Mouse (Mus musculus) 416B (cell line): ENCODE results near the gene Fam118b.

Experiments
- DNase-seq: peaks from one replicate; pipeline ENCODE4 v3.0.0; 2011; ENCODE audit warnings: low read depth

Fam118b gene

DNA sequence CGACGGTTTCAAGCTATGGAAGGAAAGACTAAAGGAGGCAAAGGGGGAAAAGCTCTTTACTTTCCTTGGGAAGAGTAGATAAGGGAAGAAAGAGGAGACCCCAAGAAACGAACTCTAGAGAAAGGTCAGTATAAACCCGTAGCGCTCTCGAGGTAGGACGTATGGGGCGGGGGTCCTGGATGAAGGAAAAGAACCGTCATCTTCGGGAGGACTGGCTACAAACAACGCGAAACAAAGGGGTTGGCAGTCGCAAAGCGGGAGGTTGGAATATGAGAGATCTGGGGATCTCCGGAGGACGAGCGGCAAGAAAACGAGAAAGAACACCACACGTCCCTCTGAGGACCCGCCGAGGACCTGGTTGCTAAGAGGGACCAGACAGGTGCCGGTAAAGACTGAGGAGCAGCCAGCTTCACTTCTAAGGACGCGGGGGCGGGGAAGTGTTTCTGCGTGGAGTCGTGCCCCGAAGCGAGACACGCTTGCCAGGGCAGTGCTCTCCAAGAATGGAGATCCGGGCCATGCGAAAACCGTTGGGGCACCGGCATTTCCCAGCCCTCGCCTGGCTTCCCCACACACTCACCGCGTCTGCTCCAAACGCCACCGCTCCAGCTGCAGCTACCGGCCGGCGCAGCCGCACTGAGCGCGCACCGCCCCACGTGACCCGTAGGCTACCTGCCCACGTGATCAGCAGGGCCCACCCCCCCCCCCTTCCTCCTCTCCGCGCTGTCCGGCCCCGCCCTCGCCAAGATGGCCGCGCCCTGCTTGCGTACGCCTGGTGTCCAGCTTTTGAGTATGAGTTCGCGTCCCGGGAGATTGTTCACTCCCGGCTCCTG, at the start of gene Fam118b, which contains the start of gene Rpusd4:
Gene Fam118b, minus strand, starts transcription at position 660 of the 830 bp plus-strand sequence.
Gene Rpusd4, plus strand, starts transcription at position 720 of the 830 bp plus-strand sequence.
- peak; percentile 91 for DNase-seq

- DNase-seq, result no peak
These were observed 49.2 kb upstream of the Fam118b start for GRCm38 (mm10) chr9:35316771-35317211.

GRCm38 (mm10) chr9:35314254-35314653, 46.6 kb upstream of the Fam118b start:
- DNase-seq, result no peak

DNA sequence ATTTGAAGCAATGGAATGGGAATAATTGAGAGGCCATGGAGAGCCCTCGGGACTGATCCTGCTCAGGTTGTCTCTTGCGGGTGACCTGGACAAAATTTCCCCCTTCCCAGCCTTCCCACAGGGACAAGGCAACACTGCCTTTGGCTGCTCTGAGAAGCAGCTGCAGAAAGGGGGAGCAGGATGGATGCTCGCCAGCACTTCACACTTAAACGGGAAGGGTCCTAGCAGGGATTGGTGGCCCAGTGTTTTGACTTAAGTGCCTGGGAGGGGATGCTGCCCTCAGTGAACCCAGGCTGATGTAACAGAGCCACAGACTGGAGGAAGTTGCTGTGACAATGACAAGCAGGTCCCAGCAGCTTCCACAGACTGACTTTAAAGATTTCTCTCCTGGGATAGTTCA, 46.0 kb upstream of the Fam118b start:
- no peak for DNase-seq

- no peak for DNase-seq
These were observed 44.9 kb upstream of the Fam118b start for GRCm38 (mm10) chr9:35312516-35312915.

DNA sequence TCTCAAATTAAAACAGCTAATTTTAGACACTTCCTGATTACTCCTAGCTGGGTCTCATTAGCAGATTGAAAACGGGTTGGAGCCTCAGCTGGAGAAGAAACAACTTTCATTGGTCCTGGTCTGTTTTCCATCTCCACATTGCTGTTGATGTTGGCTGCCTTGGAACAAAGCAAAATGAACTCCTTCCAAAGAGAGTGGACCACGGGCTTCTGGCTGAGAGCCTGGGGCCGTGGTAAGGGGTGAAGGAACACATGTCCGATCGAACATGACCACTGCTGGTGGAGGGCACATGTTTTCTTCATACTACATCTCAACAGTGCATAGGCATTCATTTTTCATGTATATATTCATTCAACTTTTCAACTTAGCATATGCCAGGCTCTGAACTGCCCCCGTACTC, 42.8 kb upstream of the Fam118b start:
- DNase-seq, result no peak

- no peak for DNase-seq
These were observed 39.9 kb upstream of the Fam118b start for GRCm38 (mm10) chr9:35307461-35307860.

DNA sequence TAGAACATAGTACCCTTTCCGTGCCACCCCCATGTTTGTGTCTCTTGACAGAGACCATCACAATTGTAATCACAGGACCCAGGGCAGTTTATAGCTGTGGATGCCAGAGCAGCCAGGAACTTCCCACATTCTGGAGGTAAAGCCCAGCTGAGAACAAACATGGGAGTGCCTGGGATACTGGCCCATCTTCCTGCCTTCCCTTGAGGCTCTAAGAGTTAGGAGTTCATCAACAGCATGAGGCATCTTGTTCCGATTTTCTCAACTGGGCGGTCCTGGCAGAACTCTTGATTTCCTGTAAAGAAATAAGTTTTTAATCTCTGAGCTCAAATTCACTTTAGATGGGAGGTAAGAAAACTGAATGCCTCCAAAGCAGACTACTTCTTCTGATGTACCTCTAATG, 34.6 kb upstream of the Fam118b start:
- no peak for DNase-seq

- no peak for DNase-seq
These were observed 30.2 kb upstream of the Fam118b start for GRCm38 (mm10) chr9:35297791-35298190.

- no peak for DNase-seq
These were observed 25.9 kb upstream of the Fam118b start for GRCm38 (mm10) chr9:35293465-35293864.

GRCm38 (mm10) chr9:35290916-35291315, 23.3 kb upstream of the Fam118b start:
- no peak for DNase-seq

DNA sequence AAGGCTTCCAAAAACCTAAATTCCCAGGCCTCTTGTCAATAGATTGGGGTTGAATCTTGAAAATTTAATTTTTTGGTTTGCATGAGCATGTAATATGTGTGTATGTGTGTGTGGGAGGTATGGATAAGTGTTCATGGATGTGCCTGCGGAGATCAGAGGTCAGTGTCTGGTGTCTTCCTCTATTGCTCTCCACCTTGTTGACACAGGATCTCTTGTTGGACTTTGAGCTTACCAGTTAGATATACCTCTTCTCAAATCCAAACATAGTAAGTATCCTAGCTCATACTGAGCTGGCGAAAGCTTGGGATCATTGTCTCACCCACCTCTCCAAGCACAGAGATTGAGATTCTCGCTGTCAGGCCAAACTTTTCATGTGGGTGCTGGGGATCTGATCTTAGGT, 22.8 kb upstream of the Fam118b start:
- DNase-seq, result no peak

- DNase-seq, result no peak
These were observed 22.4 kb upstream of the Fam118b start for GRCm38 (mm10) chr9:35289992-35290391.

DNA sequence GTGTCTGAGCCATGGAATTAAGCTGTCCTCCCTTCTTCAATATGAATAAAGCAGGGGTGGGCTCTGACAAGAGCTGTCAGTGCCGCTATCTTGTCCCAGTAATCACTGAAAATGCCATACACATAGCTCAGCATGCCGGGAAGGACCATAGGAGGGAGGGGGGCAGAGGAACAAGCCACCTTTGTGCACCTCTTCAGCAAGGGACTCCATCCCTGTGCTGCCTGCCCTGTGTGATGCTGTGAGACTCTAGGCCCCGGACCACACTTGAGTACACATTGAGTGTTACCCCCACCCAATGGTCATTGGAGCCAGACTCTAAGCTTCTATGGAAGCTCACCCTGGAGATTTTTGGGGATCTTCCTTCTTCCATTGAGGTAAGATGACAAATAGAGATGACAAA, 18.7 kb upstream of the Fam118b start:
- DNase-seq, result no peak

- no peak for DNase-seq
These were observed 16.7 kb upstream of the Fam118b start for GRCm38 (mm10) chr9:35284351-35284750.

DNA sequence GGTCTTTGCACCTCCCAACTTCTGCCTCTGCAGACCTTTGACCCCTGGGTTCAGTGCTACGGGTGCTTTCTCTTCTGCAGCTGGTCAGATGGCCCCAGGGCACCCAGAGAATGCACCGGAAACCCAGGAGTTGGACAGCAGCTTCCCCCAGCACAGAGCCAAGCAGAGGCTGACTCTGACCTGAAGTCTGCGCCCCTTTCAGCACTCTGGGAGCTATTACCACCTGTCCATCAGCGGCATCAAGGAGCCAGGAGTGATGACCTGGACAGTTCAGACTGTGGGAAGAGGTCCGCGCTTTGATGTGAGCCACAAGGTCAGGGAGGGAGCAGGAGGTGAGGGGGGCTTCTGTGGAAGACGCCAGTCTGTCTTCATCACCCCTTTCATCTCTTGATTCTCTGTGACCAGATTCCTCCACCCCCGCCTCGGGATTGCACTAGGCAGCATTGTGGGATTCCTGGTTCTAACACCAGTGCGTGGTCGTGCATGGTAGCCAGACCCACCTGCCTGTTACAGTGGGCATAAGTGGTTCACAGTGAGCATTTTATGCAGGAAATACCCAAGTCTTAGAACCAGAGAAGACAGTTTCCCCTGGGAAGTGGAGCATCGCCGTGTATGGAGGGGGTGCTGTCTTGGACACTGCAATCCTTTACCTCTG, 15.9 kb upstream of the Fam118b start:
- DNase-seq, result no peak

DNA sequence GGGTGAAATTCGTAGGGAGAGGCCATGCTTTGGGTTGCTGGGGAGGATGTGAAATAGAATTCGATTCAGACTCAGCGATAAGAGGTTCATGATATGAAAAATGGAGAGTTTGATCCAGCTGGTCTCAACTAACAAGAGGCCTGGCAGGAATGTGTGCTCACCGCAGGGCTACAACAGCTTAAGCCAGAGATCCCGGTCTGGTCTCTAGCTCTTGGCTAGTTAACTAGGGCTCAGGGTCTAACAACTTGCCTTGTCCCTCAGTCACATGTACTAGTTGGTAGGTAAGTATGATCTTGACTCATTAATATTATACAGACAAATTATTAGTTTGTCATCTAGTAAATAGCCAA, 15.2 kb upstream of the Fam118b start:
- DNase-seq, result no peak

DNA sequence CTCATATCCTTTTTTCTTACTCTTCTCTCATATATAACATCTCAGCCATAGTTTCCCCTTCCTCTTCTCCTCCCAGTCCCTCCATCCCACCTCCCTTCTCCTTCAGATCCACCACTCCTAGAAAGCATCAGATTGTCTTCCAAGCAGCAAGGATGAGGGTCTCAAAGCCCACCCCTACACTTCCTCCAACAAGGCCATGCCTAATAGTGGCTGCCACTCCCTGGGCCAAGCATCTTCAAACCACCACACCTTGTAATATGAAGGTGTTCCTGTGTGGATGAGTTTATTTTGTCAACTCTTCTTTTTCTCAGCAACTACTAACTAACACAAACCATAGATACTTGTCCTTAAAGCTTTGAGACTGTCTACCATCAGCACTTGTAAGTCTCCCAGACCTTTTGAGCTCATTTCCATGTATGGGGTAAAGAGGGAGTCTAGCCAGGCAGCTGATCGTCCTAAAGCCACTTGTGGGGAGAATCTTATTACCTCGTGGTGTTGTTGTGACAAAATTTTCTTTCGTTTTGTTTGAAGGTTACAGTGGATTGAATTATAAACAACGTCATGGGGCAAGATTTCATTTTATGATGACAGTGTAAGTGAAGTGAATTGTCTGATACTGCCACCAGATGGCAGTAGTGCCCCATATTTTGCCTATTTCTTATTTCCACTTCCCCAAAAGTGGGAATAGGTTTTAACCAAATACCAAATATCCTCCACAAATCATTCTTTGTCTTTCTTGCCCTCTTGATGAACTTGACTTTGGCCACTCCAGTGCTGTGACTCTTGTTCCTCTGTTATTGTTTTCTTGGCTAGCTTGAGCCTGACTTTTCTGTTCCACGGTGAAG, 14.6 kb upstream of the Fam118b start:
- DNase-seq, result peak; percentile 73

DNA sequence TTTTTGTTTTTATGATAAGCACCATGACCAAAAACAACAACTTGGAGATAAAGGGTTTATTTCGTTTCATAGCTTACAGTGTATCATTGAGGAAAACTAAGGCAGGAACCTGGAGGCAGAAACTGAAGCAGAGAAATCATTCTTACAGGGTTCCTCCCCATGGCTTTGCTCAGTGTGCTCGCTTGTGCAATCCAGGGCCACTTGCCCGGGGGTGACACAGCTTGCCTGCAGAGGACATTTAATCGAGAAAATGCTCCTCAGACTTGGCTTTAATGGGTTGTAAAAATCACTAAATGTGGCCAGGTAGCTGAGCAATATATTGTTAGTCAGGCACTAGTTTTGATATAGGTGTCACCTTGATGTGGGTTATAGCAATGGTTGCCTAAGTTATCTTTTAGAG, 10.8 kb upstream of the Fam118b start:
- no peak for DNase-seq

GRCm38 (mm10) chr9:35277855-35278365, 10.3 kb upstream of the Fam118b start:
- no peak for DNase-seq

- no peak for DNase-seq
These were observed 541 bp upstream of the Fam118b start for GRCm38 (mm10) chr9:35267976-35268715.

- peak; percentile 6 for DNase-seq
These were observed 3.1 kb downstream of the Fam118b start for GRCm38 (mm10) chr9:35264509-35264908.
